Mouse (Mus musculus): ENCODE measurements around the gene Stat3.

Stat3 gene

DNA sequence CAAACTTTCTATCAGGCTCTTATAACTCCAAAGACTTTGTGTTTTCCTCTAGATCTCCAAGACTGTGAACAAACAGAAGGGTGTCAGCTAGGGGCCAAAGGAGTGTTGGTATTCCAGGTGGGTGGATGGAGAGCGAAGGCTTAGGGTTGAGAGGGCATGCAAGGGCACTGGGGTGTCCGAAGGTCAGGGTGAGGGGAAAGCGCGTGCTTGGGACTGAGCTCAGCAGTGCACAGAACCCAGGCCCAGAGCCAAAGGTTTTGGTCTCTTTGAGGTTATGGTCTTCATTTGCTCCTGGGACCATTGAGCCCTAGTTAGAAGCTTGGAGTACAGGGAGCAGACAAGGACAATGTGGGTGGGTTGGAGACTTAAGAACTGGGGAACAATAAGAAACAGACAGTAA is 84.2 kb downstream of the Stat3 start:
- DNase-seq (ENCODE audit: low read depth, low spot score) = no peak

- no peak for DNase-seq (ENCODE audit: low read depth, low spot score)
Measured at GRCm38 (mm10) chr11:100854268-100854667, 85.1 kb downstream of the Stat3 start.

- no peak for DNase-seq (ENCODE audit: low read depth, low spot score)
Measured at GRCm38 (mm10) chr11:100853018-100853417, 86.3 kb downstream of the Stat3 start.

- no peak for DNase-seq (ENCODE audit: low read depth, low spot score)
Measured at GRCm38 (mm10) chr11:100852088-100852487, 87.3 kb downstream of the Stat3 start.

GRCm38 (mm10) chr11:100850778-100851528 is 88.4 kb downstream of the Stat3 start:
- DNase-seq (ENCODE audit: low read depth, low spot score) = peak; percentile 38

- DNase-seq (ENCODE audit: low read depth, low spot score) = peak; percentile 79
Measured at GRCm38 (mm10) chr11:100850038-100850777, 89.1 kb downstream of the Stat3 start, which contains the start of gene Stat5b. Gene Stat5b, minus strand, starts transcription at chr11:100850724.

GRCm38 (mm10) chr11:100849456-100850037 is 89.8 kb downstream of the Stat3 start:
- DNase-seq (ENCODE audit: low read depth, low spot score) = no peak

DNA sequence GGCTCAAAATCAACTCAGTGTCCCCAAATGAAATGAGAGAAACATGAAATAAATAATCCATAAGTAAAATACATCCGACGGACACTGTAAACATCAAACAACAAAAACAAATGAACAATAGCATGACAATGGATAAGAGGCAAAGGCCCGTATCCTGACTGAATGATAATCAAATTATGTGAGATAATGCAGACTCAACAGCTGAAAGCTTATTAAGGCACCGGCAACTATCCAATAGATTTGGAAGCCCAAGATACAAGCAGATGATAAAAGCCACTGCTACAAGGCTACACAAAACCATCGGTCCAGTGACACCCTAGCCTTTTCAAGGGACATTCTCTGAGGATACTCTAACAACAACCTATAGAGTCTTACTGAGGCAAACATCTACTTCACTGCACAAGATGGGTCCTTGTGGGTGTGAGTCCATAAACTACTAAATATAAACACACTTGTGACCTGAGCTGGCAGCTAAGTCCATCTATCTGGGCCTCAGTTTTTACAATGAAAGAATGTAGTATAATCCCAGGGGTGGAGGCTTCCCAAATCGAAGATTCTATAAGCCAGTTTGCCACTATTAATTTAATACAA is 90.5 kb downstream of the Stat3 start:
- no peak for DNase-seq (ENCODE audit: low read depth, low spot score)

GRCm38 (mm10) chr11:100848080-100848479 is 91.3 kb downstream of the Stat3 start:
- no peak for DNase-seq (ENCODE audit: low read depth, low spot score)

GRCm38 (mm10) chr11:100847572-100847971 is 91.8 kb downstream of the Stat3 start:
- DNase-seq (ENCODE audit: low read depth, low spot score) = no peak

- no peak for DNase-seq (ENCODE audit: low read depth, low spot score)
Measured at GRCm38 (mm10) chr11:100845793-100846192, 93.5 kb downstream of the Stat3 start.

DNA sequence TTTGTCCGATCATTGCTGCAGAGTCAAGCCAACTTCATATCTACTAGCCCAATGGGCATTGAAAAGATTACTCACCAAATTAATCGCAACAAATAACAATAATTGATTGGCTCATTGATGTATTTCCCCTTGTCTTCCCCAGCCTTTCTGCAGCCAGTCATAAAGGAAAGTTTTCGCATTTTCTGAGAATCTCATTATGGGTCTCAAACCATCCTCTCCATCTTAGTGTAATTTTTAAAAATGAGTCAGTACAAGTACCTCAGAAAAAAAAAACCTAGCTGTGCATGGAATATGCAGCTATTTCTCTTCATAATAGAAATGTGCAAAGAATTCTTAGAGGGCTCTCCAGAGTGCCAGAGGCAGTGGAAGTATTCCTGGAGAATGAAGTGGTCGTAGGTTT is 95.2 kb downstream of the Stat3 start:
- DNase-seq (ENCODE audit: low read depth, low spot score) = no peak

- DNase-seq (ENCODE audit: low read depth, low spot score) = no peak
Measured at GRCm38 (mm10) chr11:100843070-100843669, 96.2 kb downstream of the Stat3 start.

DNA sequence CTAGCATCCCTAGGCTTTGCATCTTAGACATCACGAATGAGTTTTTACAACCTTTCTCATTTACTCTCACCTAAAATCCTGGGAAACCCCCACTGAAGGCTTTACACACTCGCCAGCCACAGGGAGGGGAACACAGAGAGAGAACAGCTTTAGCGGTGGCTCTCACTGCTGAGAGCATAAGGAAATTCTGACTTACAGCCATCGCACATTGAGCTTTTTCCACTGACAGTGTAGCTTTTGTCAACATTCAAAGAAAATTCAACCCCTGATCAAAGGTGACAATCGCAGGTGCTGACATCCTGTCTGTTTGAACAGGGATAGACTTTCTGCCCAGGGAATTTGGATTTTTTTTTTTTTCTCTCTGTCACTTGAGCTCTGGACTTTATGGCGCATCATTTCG is 97.3 kb downstream of the Stat3 start:
- DNase-seq (ENCODE audit: low read depth, low spot score) = no peak

GRCm38 (mm10) chr11:100840866-100841265 is 98.5 kb downstream of the Stat3 start:
- DNase-seq (ENCODE audit: low read depth, low spot score) = no peak

DNA sequence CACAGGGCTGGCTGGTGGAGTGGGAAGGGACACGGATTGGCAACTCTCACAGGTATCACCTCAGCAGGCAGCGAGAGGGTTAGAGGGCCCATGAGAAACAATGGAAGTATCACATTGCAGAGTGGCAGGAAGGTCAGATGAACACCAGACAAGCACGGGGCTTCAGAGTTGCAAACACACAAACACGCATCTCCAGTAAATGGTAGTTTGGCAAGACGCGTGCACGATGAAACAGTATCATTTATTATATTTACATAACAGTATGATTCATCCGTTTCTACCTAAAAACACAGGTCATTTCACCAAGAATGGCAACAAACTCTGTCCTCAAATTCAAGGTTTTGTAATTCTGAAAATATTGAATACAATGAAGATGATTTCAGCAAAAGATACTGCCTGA is 99.8 kb downstream of the Stat3 start:
- DNase-seq (ENCODE audit: low read depth, low spot score) = no peak

- DNase-seq (ENCODE audit: low read depth, low spot score) = no peak
Measured at GRCm38 (mm10) chr11:100838894-100839293, 100.4 kb downstream of the Stat3 start.

GRCm38 (mm10) chr11:100836923-100837702 is 102.2 kb downstream of the Stat3 start:
- peak; percentile 79 for DNase-seq (ENCODE audit: low read depth, low spot score)

Data from ZHBTc4 (cell line).